Mouse (Mus musculus) erythroblast, embryonic 14.5 days (primary cell): ENCODE data around the gene Lca5l.

ENCODE experiments used
- GATA1 ChIP-seq: IDR thresholded peaks from 2 replicates; pipeline ENCODE4 v1.6.1; 2012; ENCODE audit warnings: low read length, inconsistent platforms, mixed read lengths
- TAL1 ChIP-seq: IDR thresholded peaks from 3 replicates; pipeline ENCODE4 v1.6.1; 2012; ENCODE audit warnings: low read length, inconsistent platforms, mixed read lengths

- no peak for TF ChIP-seq GATA1
- TF ChIP-seq TAL1, result no peak
These were observed 81.3 kb downstream of the Lca5l start for GRCm38 (mm10) chr16:96110655-96111345.
